Mouse (Mus musculus) liver, adult 2 months (tissue): ENCODE measurements around the gene Chp2. TPM values are rescaled to one million over a fixed set of nuclear protein-coding genes. Genes with fewer than 3 reads are reported as not detected.

Experiments used
- DNase-seq: peaks from one replicate; pipeline ENCODE4 v3.0.0-alpha.2; 2011; ENCODE audit warnings: low read depth, low spot score; ENCODE audit errors: extremely low read depth
- H3K27ac ChIP-seq: fragments of 200-500 bp; replicated peaks from 2 replicates; pipeline ENCODE4 v1.5.1; 2012; ENCODE audit warnings: low read depth, mild to moderate bottlenecking, control low read depth, inconsistent platforms, low read length; ENCODE audit not compliant: insufficient read depth
- H3K27me3 ChIP-seq: fragments of 200-500 bp; 2 replicates; pipeline ENCODE4 v1.6.1; 2012; ENCODE audit warnings: mild to moderate bottlenecking, moderate library complexity, low read length, inconsistent platforms; ENCODE audit not compliant: control insufficient read depth, insufficient read depth
- H3K36me3 ChIP-seq: fragments of 200-500 bp; 2 replicates; pipeline ENCODE4 v1.6.1; 2012; ENCODE audit warnings: low read length, inconsistent platforms; ENCODE audit not compliant: control insufficient read depth, insufficient read depth
- H3K4me1 ChIP-seq: fragments of 200-500 bp; 2 replicates; pipeline ENCODE4 v1.6.1; 2011; ENCODE audit warnings: low read length; ENCODE audit not compliant: control insufficient read depth, insufficient read depth
- H3K4me3 ChIP-seq: fragments of 200-500 bp; 2 replicates; pipeline ENCODE4 v1.5.1; 2011; ENCODE audit warnings: low read depth, mild to moderate bottlenecking, control low read depth, low read length, moderate library complexity; ENCODE audit not compliant: insufficient read depth
- H3K79me2 ChIP-seq: fragments of 200-500 bp; 2 replicates; pipeline ENCODE4 v1.6.1; 2012; ENCODE audit warnings: inconsistent platforms, mild to moderate bottlenecking, low read length, moderate library complexity; ENCODE audit not compliant: control insufficient read depth, insufficient read depth
- H3K9ac ChIP-seq: fragments of 200-500 bp; 2 replicates; pipeline ENCODE4 v1.6.1; 2012; ENCODE audit warnings: low read depth, mild to moderate bottlenecking, control low read depth, inconsistent platforms, low read length
- CTCF ChIP-seq: fragments of 200-500 bp; IDR thresholded peaks from 2 replicates; pipeline ENCODE4 v1.5.1; 2011; ENCODE audit warnings: low read depth, low read length, control low read depth
- POLR2A ChIP-seq: fragments of 200-500 bp; IDR thresholded peaks from 2 replicates; pipeline ENCODE4 v1.6.1; 2011; ENCODE audit warnings: low read length, control low read depth; ENCODE audit not compliant: insufficient read depth; ENCODE audit errors: extremely low read depth
- WGBS: fragments of 180-500 bp; shearing (Covaris S2); methylation state at CpG from one replicate; pipeline ENCODE4 v1.1.7; 2018; 5-methylcytosine and 5-hydroxymethylcytosine counted together
- polyA plus RNA-seq: library from polyadenylated mRNA; depleted of rRNA; stranded (reverse); fragments of >200 nt; gene quantifications from 2 replicates; pipeline ENCODE4 v1.2.3, GENCODE M21; 2012
- total RNA-seq: library from RNA; depleted of rRNA; stranded (reverse); fragments of >200 nt; gene quantifications from 2 replicates; pipeline ENCODE4 v1.2.3, GENCODE M21; 2014

Chp2 gene
- total and polyA plus RNA-seq, 2 experiments: 2.8 to 5.3 TPM

GRCm38 (mm10) chr7:122189484-122189883 lies 29.8 kb upstream of the Chp2 start:
- Histone ChIP-seq H3K79me2 (no peaks in the 10 kb centered on the region), H3K27ac (no peak overlapping the region), H3K4me1 (no peaks in the 10 kb centered on the region), H3K4me3 (no peak overlapping the region), H3K36me3 (no peaks in the 10 kb centered on the region), H3K27me3 (no peaks in the 10 kb centered on the region; the same call in 1 of the 2 replicates), H3K9ac (no peak overlapping the region)
- TF ChIP-seq POLR2A (no peak), CTCF (peak; percentile 78)
- 45% methylated on average over 7 of the region's 7 CpGs for WGBS
- peak; percentile 15 for DNase-seq

- no peak overlapping the region for H3K4me3 ChIP-seq
- no peak for DNase-seq
- H3K27me3 ChIP-seq: no peaks in the 10 kb centered on the region
- H3K27ac ChIP-seq: no peak overlapping the region
- no peak for TF ChIP-seq CTCF
- no peak for TF ChIP-seq POLR2A
- WGBS: 69% methylated on average over 10 of the region's 10 CpGs
- no peaks in the 10 kb centered on the region for H3K79me2 ChIP-seq
- H3K36me3 ChIP-seq: no peaks in the 10 kb centered on the region
- no peaks in the 10 kb centered on the region for H3K4me1 ChIP-seq
- no peak overlapping the region for H3K9ac ChIP-seq
These were observed 28.2 kb upstream of the Chp2 start for GRCm38 (mm10) chr7:122191097-122191496.

GRCm38 (mm10) chr7:122193919-122194318 lies 25.4 kb upstream of the Chp2 start:
- Histone ChIP-seq H3K9ac (no peak overlapping the region), H3K79me2 (no peaks in the 10 kb centered on the region), H3K4me3 (no peak overlapping the region), H3K27ac (no peak overlapping the region), H3K36me3 (no peaks in the 10 kb centered on the region), H3K27me3 (no peaks in the 10 kb centered on the region), H3K4me1 (no peaks in the 10 kb centered on the region)
- TF ChIP-seq CTCF (no peak), POLR2A (no peak)
- no peak for DNase-seq

GRCm38 (mm10) chr7:122196771-122197170 lies 22.5 kb upstream of the Chp2 start:
- H3K9ac ChIP-seq: no peak overlapping the region
- no peaks in the 10 kb centered on the region for H3K79me2 ChIP-seq
- no peak overlapping the region for H3K27ac ChIP-seq
- no peaks in the 10 kb centered on the region for H3K27me3 ChIP-seq
- H3K36me3 ChIP-seq: no peaks in the 10 kb centered on the region
- 23% methylated on average over 9 of the region's 9 CpGs for WGBS
- DNase-seq: peak; percentile 78
- TF ChIP-seq POLR2A (no peak), CTCF (no peak)
- no peaks in the 10 kb centered on the region for H3K4me1 ChIP-seq
- H3K4me3 ChIP-seq: no peak overlapping the region

- Histone ChIP-seq H3K9ac (no peak overlapping the region), H3K4me1 (no peaks in the 10 kb centered on the region), H3K27me3 (no peaks in the 10 kb centered on the region), H3K4me3 (no peak overlapping the region), H3K27ac (no peak overlapping the region), H3K36me3 (no peaks in the 10 kb centered on the region), H3K79me2 (no peaks in the 10 kb centered on the region)
- TF ChIP-seq POLR2A (no peak), CTCF (peak; percentile 19; the same call in 1 of the 2 replicates)
- WGBS: 26% methylated on average over 4 of the region's 4 CpGs
- peak; percentile 66 for DNase-seq
These were observed 22.0 kb upstream of the Chp2 start for GRCm38 (mm10) chr7:122197306-122197705.

GRCm38 (mm10) chr7:122199296-122199695 lies 20.0 kb upstream of the Chp2 start:
- Histone ChIP-seq H3K36me3 (no peaks in the 10 kb centered on the region), H3K9ac (no peak overlapping the region), H3K4me3 (no peak overlapping the region), H3K79me2 (no peaks in the 10 kb centered on the region), H3K4me1 (no peaks in the 10 kb centered on the region), H3K27ac (no peak overlapping the region), H3K27me3 (no peaks in the 10 kb centered on the region)
- peak; percentile 56 for DNase-seq
- TF ChIP-seq POLR2A: no peak
- TF ChIP-seq CTCF: peak; percentile 47
- WGBS: 13% methylated on average over 5 of the region's 5 CpGs
